Mouse (Mus musculus): ENCODE data around the gene Ube2n. TPM values are rescaled to one million over a fixed set of nuclear protein-coding genes. Genes with fewer than 3 reads are reported as not detected.

The Ube2n gene
- polyA plus RNA-seq, 1 experiment: 17.5 TPM

DNA sequence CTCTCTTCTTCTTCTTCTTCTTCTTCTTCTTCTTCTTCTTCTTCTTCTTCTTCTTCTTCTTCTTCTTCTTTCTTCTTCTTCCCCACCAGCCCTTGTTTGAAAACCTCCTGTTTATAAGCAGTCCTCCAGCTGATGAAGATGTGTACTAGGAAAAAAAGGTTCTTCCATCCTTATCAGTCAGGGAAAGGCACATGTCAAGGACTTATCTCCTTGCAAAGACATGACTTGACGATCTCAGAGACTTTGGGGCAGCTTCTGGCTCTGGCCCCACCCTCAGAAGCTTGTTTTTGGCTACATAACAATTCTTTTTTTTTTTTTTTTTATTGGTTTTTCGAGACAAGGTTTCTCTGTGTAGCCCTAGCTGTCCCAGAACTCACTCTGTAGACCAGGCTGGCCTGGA is 54.5 kb downstream of the Ube2n start:
- Histone ChIP-seq H3K27ac (ENCODE audit: insufficient read depth, low read depth, low read length) (no peak overlapping the region), H3K27me3 (ENCODE audit: control insufficient read depth, insufficient read depth, low read length) (no peaks in the 10 kb centered on the region), H3K4me1 (ENCODE audit: control insufficient read depth, insufficient read depth, insufficient read length, low read length) (peaks cover 2% of the 10 kb centered on the region; the same call in 1 of the 2 replicates), H3K36me3 (ENCODE audit: control insufficient read depth, insufficient read depth, low read length) (no peaks in the 10 kb centered on the region), H3K4me3 (ENCODE audit: low read depth, low read length) (no peak overlapping the region)
- TF ChIP-seq CTCF (IDR thresholded peaks at IDR 0.05; ENCODE audit: extremely low read depth, insufficient read length, insufficient replicate concordance, low read depth, low read length) (no peak), POLR2A (IDR thresholded peaks at IDR 0.05; ENCODE audit: low read depth, low read length) (no peak)
- 51% methylated on average over 2 of the region's 2 CpGs for WGBS

DNA sequence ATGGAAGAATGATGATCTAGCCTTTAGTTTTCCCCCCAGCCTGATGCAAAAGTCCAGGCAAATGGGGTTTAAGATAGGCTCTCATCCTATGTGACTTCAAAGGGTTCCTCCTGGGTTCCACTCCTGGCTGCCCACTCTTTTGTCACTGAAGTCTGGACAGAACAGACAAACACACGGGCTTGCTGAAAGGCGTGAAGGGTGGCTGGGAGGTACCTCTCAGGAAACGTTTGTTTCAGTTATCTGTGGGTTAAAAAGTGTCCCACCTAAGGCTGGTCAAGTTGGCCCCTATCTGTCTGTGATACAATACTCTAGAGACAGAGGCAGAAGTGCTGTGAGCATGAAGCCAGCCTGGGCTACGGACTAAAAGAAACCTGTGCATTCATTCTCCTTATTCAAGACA is 60.0 kb downstream of the Ube2n start:
- Histone ChIP-seq H3K4me1 (ENCODE audit: control insufficient read depth, insufficient read depth, insufficient read length, low read length) (no peaks in the 10 kb centered on the region), H3K36me3 (ENCODE audit: control insufficient read depth, insufficient read depth, low read length) (no peaks in the 10 kb centered on the region), H3K27ac (ENCODE audit: insufficient read depth, low read depth, low read length) (no peak overlapping the region), H3K4me3 (ENCODE audit: low read depth, low read length) (no peak overlapping the region), H3K27me3 (ENCODE audit: control insufficient read depth, insufficient read depth, low read length) (no peaks in the 10 kb centered on the region)
- TF ChIP-seq CTCF (IDR thresholded peaks at IDR 0.05; ENCODE audit: extremely low read depth, insufficient read length, insufficient replicate concordance, low read depth, low read length) (no peak), POLR2A (IDR thresholded peaks at IDR 0.05; ENCODE audit: low read depth, low read length) (no peak)
- WGBS: 66% methylated on average over 4 of the region's 4 CpGs

DNA sequence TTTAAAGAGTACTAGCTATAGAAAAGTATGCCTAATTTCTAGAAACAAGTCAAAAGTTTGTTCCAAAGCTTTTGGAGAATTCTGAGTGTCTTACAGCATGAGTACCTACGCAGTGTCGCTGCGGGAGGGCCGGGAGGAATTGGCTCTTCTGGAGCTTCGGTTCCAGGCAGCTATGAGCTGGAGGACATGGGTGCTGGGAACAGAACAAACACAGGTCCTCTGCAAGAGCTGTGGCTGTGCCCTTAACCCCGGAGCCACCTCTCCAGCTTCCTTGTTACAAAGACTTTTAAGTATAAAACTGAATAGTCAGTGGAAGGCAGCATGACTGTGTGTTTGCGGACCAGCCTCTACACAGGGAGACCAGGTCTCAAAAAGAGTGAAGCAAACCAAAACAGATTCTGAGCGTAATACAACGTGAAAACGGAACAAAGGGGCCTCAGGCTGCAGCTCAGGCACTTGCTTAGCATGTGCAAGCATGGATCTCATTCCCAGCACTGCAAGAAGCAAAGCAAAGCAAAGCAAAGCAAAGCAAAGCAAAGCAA is 61.0 kb downstream of the Ube2n start:
- no peaks in the 10 kb centered on the region for H3K27me3 ChIP-seq (ENCODE audit: control insufficient read depth, insufficient read depth, low read length)
- H3K4me3 ChIP-seq (ENCODE audit: low read depth, low read length): no peak overlapping the region
- TF ChIP-seq CTCF (IDR thresholded peaks at IDR 0.05; ENCODE audit: extremely low read depth, insufficient read length, insufficient replicate concordance, low read depth, low read length) (no peak), POLR2A (IDR thresholded peaks at IDR 0.05; ENCODE audit: low read depth, low read length) (no peak)
- H3K36me3 ChIP-seq (ENCODE audit: control insufficient read depth, insufficient read depth, low read length): no peaks in the 10 kb centered on the region
- H3K4me1 ChIP-seq (ENCODE audit: control insufficient read depth, insufficient read depth, insufficient read length, low read length): no peaks in the 10 kb centered on the region
- no peak overlapping the region for H3K27ac ChIP-seq (ENCODE audit: insufficient read depth, low read depth, low read length)
- WGBS: 82% methylated on average over 10 of the region's 10 CpGs

DNA sequence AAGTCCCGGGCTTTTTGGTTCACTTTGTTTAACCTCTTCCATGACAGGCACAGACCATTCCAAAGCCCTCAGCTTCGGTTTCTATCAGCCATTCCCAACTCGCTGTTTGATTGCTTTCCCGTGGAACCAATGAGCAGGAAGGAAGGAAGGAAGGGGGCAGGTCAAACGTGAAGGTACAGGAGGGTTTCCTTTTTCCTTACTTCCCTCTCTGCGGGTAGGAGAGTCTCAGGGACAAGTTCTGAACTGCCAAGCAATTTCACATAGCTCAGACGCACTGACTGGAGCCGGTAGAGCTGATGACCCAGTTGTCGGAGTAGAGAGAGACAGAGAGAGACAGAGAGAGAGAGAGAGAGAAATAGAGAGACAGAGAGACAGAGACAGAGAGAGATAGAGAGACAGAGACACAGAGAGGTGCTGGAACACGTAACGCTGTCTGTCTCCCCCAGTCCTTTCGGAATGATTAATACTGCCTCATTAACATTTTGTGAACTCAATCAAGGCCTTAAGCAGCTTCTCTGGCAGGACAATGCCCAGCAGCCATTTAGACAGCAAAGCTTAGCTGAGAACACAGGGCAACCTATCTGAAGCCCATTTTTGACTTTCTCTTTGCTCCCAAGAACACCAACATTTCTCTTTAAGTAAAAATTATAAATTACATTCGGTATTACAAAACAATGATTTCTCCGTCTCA is 62.1 kb downstream of the Ube2n start:
- WGBS: 63% methylated on average over 14 of the region's 14 CpGs
- H3K36me3 ChIP-seq (ENCODE audit: control insufficient read depth, insufficient read depth, low read length): no peaks in the 10 kb centered on the region
- no peak for TF ChIP-seq CTCF (IDR thresholded peaks at IDR 0.05; ENCODE audit: extremely low read depth, insufficient read length, insufficient replicate concordance, low read depth, low read length)
- TF ChIP-seq POLR2A (IDR thresholded peaks at IDR 0.05; ENCODE audit: low read depth, low read length): no peak
- no peaks in the 10 kb centered on the region for H3K27me3 ChIP-seq (ENCODE audit: control insufficient read depth, insufficient read depth, low read length)
- no peaks in the 10 kb centered on the region for H3K4me1 ChIP-seq (ENCODE audit: control insufficient read depth, insufficient read depth, insufficient read length, low read length)
- no peak overlapping the region for H3K4me3 ChIP-seq (ENCODE audit: low read depth, low read length)
- no peak overlapping the region for H3K27ac ChIP-seq (ENCODE audit: insufficient read depth, low read depth, low read length)

DNA sequence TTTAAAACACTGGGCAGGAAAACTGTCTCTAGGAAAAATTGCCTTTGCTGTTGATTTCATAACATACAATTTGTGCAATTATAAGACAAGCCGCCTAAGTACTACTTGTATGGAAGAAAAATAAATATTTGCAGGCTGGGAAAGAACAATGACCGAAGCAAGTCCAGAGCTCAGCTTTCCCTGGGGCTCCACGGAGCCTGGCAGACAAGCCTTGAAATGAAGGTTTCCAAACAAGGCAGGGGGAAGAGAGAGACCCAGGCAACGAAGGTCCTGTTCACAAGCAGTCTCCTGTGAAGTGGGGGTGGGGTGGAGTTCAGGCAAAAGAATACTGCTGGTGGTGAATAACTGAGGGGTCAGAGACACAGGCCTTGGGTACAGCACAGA is 62.6 kb downstream of the Ube2n start:
- H3K36me3 ChIP-seq (ENCODE audit: control insufficient read depth, insufficient read depth, low read length): no peaks in the 10 kb centered on the region
- H3K4me1 ChIP-seq (ENCODE audit: control insufficient read depth, insufficient read depth, insufficient read length, low read length): no peaks in the 10 kb centered on the region
- no peak overlapping the region for H3K27ac ChIP-seq (ENCODE audit: insufficient read depth, low read depth, low read length)
- H3K27me3 ChIP-seq (ENCODE audit: control insufficient read depth, insufficient read depth, low read length): no peaks in the 10 kb centered on the region
- 54% methylated on average over 4 of the region's 4 CpGs for WGBS
- H3K4me3 ChIP-seq (ENCODE audit: low read depth, low read length): no peak overlapping the region
- no peak for TF ChIP-seq POLR2A (IDR thresholded peaks at IDR 0.05; ENCODE audit: low read depth, low read length)
- TF ChIP-seq CTCF (IDR thresholded peaks at IDR 0.05; ENCODE audit: extremely low read depth, insufficient read length, insufficient replicate concordance, low read depth, low read length): no peak

DNA sequence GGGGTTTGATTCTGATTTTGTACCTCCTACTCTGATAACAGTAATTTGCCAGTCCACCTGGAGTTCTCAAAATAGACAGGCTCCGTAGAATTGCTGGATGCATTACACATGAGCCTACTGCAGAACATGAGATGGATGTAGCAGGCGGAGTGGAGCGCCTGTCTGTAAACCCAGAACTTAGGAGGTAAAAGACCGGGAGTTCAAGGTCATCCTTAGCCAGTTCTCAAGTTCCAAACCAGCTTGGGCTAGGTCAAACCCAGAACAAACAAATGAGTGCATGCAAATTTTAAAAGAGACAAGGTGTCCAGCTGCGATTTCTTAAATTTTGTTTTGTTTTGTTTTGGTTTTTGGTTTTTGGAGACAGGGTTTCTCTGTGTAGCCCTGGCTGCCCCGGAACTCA is 70.6 kb downstream of the Ube2n start:
- TF ChIP-seq POLR2A (IDR thresholded peaks at IDR 0.05; ENCODE audit: low read depth, low read length) (no peak), CTCF (IDR thresholded peaks at IDR 0.05; ENCODE audit: extremely low read depth, insufficient read length, insufficient replicate concordance, low read depth, low read length) (no peak)
- Histone ChIP-seq H3K4me3 (ENCODE audit: low read depth, low read length) (no peak overlapping the region), H3K4me1 (ENCODE audit: control insufficient read depth, insufficient read depth, insufficient read length, low read length) (no peaks in the 10 kb centered on the region), H3K27ac (ENCODE audit: insufficient read depth, low read depth, low read length) (no peak overlapping the region), H3K27me3 (ENCODE audit: control insufficient read depth, insufficient read depth, low read length) (no peaks in the 10 kb centered on the region), H3K36me3 (ENCODE audit: control insufficient read depth, insufficient read depth, low read length) (no peaks in the 10 kb centered on the region)
- WGBS: 87% methylated on average over 6 of the region's 6 CpGs

DNA sequence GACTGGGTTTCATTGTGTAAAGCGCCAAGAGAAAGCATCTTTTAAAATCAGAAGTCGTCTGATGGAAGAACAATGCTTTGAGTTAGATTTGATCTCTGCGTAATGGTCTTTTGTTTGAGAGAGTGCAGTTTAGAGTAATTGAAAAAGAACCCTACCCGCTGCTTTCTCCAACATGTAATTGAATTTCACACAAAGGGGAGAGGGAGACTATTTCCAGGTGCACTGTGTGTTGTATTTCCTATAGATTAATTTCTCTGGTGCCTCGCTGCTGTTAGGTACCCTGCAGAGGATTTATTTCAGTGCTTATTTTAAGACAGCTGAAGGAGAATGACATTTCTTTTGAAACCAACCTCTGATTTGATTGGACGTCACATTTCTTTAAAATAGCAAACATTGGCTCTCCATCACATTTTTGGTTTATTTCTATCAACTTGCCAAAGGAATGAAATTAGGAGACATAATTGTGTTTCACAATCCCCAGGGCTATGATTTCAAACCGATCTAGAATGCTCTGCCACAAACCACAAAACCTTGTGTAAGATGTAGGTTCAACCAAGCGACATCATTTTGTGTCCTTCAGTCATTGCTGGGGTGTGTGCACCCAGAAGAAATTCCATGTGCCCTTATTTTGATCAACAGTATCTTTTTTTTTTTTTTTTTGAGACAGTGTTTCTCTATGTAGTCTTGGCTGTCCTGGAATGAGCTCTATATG is 72.7 kb downstream of the Ube2n start:
- H3K4me1 ChIP-seq (ENCODE audit: control insufficient read depth, insufficient read depth, insufficient read length, low read length): no peaks in the 10 kb centered on the region; the same call in 1 of the 2 replicates
- H3K27me3 ChIP-seq (ENCODE audit: control insufficient read depth, insufficient read depth, low read length): no peaks in the 10 kb centered on the region
- WGBS: 89% methylated on average over 8 of the region's 8 CpGs
- H3K36me3 ChIP-seq (ENCODE audit: control insufficient read depth, insufficient read depth, low read length): no peaks in the 10 kb centered on the region
- no peak overlapping the region for H3K27ac ChIP-seq (ENCODE audit: insufficient read depth, low read depth, low read length)
- no peak overlapping the region for H3K4me3 ChIP-seq (ENCODE audit: low read depth, low read length)
- TF ChIP-seq CTCF (IDR thresholded peaks at IDR 0.05; ENCODE audit: extremely low read depth, insufficient read length, insufficient replicate concordance, low read depth, low read length): no peak
- TF ChIP-seq POLR2A (IDR thresholded peaks at IDR 0.05; ENCODE audit: low read depth, low read length): no peak

Measured in small intestine, adult 2 months (tissue).